Mouse (Mus musculus) embryonic facial prominence, embryonic 14.5 days (tissue): ENCODE measurements around the gene Ext2. TPM values are rescaled to one million over a fixed set of nuclear protein-coding genes. Genes with fewer than 3 reads are reported as not detected.

Experiments
- ATAC-seq: fragments of 200-750 bp; cut with Nextera tagmentation; 2 replicates; pipeline ENCODE4 v1.8.0; 2017; ENCODE audit warnings: low read depth, moderate number of reproducible peaks, moderate TSS enrichment
- DNase-seq: peaks from one replicate; pipeline ENCODE4 v3.0.0-alpha.2; 2015; ENCODE audit warnings: low spot score
- H3K27ac ChIP-seq: fragments of 300-500 bp; sonication (generic); replicated peaks from 2 replicates; pipeline ENCODE4 v1.5.1; 2014; ENCODE audit warnings: low read depth, mild to moderate bottlenecking, low read length, moderate library complexity
- H3K27me3 ChIP-seq: fragments of 300-500 bp; sonication (generic); replicated peaks from 2 replicates; pipeline ENCODE4 v1.6.1; 2014; ENCODE audit warnings: low read length; ENCODE audit not compliant: control insufficient read depth, insufficient read depth
- H3K36me3 ChIP-seq: fragments of 300-500 bp; sonication (generic); 2 replicates; pipeline ENCODE4 v1.6.1; 2014; ENCODE audit warnings: low read length, mixed read lengths; ENCODE audit not compliant: control insufficient read depth, insufficient read depth
- H3K4me1 ChIP-seq: fragments of 300-500 bp; sonication (generic); 2 replicates; pipeline ENCODE4 v1.6.1; 2014; ENCODE audit warnings: antibody characterized with exemption, low read length; ENCODE audit not compliant: control insufficient read depth, insufficient read depth
- H3K4me2 ChIP-seq: fragments of 300-500 bp; sonication (generic); 2 replicates; pipeline ENCODE4 v1.6.1; 2014; ENCODE audit warnings: low read depth, mild to moderate bottlenecking, low read length, moderate library complexity, mixed read lengths
- H3K4me3 ChIP-seq: fragments of 300-500 bp; sonication (generic); 2 replicates; pipeline ENCODE4 v1.5.1; 2014; ENCODE audit warnings: low read depth, mild to moderate bottlenecking, low read length
- H3K9ac ChIP-seq: fragments of 300-500 bp; sonication (generic); 2 replicates; pipeline ENCODE4 v1.6.1; 2014; ENCODE audit warnings: low read depth, mild to moderate bottlenecking, low read length, moderate library complexity, mixed read lengths
- H3K9me3 ChIP-seq: fragments of 300-500 bp; sonication (generic); 2 replicates; pipeline ENCODE4 v1.6.1; 2016; ENCODE audit warnings: low read length; ENCODE audit not compliant: control insufficient read depth
- WGBS: fragments of 180-500 bp; shearing (Covaris S2); extraction: QIAGEN DNeasy Blood & Tissue Kit; methylation state at CpG from one replicate; pipeline ENCODE4 v1.1.7; 2014; 5-methylcytosine and 5-hydroxymethylcytosine counted together
- polyA plus RNA-seq: library from polyadenylated mRNA; unstranded; fragments of >200 nt; fragmentation: Nextera tagmentation; extraction: Ambion mirVana; gene quantifications from 2 replicates; pipeline ENCODE4 v1.2.1, GENCODE M21; 2014

The Ext2 gene
- polyA plus RNA-seq, 1 experiment from 2014 or later = 115 TPM

DNA sequence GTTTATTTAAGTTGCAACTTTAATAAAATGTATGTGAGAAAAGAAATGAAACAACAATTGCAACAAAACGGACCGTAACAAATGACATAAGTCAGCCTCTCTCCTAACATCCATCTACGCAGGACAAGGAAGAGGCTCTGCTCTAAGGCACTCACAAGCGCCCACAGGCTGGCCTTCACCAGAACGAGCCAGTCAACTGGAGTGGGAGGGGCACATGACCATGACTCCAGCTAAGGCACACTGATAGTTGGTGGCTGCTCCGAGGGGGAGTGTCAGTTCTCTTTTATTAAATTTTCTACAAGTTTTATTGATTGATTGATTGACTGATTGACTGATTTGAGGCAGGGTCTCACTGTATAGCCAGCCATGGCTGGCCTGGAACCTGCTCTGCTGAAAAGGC lies 52.5 kb downstream of the Ext2 start:
- no peak overlapping the region for H3K9ac ChIP-seq
- 0 out of 2 replicates have a peak, but pooled peaks cover 4% of the 10 kb centered on the region for H3K9me3 ChIP-seq
- peaks cover 24% of the 10 kb centered on the region for H3K4me1 ChIP-seq
- 84% methylated on average over 6 of the region's 6 CpGs for WGBS
- no peaks in the 10 kb centered on the region for H3K27me3 ChIP-seq
- no peak overlapping the region for H3K4me2 ChIP-seq
- peaks cover 6% of the 10 kb centered on the region; the same call in 1 of the 2 replicates for H3K36me3 ChIP-seq
- H3K4me3 ChIP-seq = no peak overlapping the region
- DNase-seq (no peak), ATAC-seq (no peak)
- no peak overlapping the region for H3K27ac ChIP-seq

DNA sequence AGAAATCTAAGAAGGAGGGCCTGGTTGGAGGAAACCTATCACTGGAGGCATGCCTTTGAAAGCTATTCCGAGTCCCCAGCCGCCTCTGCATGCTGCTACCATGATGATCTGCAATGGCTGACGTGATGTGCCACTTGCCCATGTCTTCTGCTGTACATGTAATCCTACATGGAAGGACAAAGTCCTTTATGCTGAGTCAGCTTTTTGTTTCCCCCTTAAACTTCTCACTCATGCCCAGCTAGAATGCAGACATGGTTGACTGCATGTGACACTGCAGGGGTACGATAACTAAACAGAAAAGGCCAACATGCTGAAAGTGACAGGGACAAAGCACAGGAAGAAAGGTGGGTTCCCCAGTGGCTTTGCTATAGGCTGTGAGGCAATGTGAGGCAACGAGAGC lies 56.6 kb downstream of the Ext2 start:
- Histone ChIP-seq H3K4me2 (no peak overlapping the region), H3K27me3 (no peaks in the 10 kb centered on the region), H3K36me3 (peaks cover 23% of the 10 kb centered on the region), H3K27ac (no peak overlapping the region), H3K9ac (no peak overlapping the region), H3K9me3 (0 out of 2 replicates have a peak, but pooled peaks cover 4% of the 10 kb centered on the region), H3K4me1 (peaks cover 2% of the 10 kb centered on the region; the same call in 1 of the 2 replicates), H3K4me3 (no peak overlapping the region)
- DNase-seq = no peak
- no peak for ATAC-seq
- 83% methylated on average over 5 of the region's 5 CpGs for WGBS

DNA sequence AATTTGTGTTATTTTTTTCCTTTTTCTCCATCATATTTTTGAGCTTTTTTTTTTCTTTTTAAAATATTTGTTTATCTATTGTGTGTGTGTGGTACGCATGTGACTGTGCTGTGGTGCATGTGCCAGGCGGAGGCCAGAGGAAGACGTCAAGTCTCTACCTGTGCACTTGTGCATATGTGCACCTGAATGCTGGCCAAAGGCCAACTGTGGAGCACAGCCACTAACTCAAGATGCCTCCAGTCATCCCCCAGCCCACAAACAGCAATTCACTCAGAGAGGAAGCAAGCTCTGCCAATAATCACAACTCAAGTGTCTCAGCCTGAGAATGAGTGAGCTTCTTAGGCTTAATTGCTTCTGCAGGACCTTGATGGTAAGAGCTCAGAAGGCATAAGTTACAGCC lies 58.2 kb downstream of the Ext2 start:
- 0 out of 2 replicates have a peak, but pooled peaks cover 4% of the 10 kb centered on the region for H3K9me3 ChIP-seq
- no peaks in the 10 kb centered on the region for H3K4me1 ChIP-seq
- H3K27me3 ChIP-seq = no peaks in the 10 kb centered on the region
- no peak overlapping the region for H3K27ac ChIP-seq
- 86% methylated on average over 3 of the region's 3 CpGs for WGBS
- no peak overlapping the region for H3K4me3 ChIP-seq
- ATAC-seq (no peak), DNase-seq (no peak)
- H3K36me3 ChIP-seq = peaks cover 35% of the 10 kb centered on the region
- H3K4me2 ChIP-seq = no peak overlapping the region
- H3K9ac ChIP-seq = no peak overlapping the region

DNA sequence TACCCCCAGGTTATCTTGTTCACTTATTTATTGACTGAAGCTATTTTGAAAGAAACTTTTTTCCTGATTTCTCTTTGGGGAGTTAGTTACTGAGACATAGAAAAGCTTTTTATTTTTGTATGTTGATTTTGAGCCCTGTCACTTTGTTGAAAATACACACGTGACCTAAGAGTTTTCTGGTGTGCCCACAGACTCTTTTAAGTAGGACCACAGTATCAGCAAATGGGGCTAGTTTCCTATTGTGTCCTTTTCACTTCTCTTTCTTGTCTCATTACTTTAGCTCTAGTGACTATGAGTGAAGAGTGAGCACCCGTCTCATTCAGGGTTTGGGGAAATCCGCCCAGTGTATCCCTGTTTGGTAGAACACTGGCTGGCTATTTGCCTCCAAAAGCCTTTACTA lies 62.0 kb downstream of the Ext2 start:
- DNase-seq = no peak
- peaks cover 29% of the 10 kb centered on the region for H3K36me3 ChIP-seq
- H3K4me2 ChIP-seq = no peak overlapping the region
- 92% methylated on average over 3 of the region's 3 CpGs for WGBS
- H3K4me3 ChIP-seq = no peak overlapping the region
- no peaks in the 10 kb centered on the region for H3K9me3 ChIP-seq
- H3K27ac ChIP-seq = no peak overlapping the region
- no peaks in the 10 kb centered on the region for H3K4me1 ChIP-seq
- ATAC-seq = no peak
- no peak overlapping the region for H3K9ac ChIP-seq
- no peaks in the 10 kb centered on the region for H3K27me3 ChIP-seq

DNA sequence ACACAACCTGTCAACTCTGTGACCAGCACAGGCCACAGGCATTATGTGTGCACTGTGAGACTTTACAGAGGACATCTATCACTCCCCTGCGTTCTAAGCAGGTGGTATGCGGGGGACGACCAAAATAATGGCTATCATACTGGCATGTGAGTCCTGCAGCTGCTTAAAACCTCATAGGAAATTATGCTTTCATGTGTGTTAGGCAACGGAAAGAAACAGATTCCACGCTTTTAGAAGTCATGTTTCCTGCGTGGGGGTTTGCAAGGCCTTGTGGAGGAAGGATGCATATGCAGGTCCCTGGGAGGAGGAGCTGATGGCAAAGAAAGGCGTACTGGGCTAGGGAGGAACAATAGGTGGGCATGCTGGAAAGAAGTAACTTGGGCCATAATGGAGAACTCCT lies 63.2 kb downstream of the Ext2 start:
- Histone ChIP-seq H3K9ac (no peak overlapping the region), H3K9me3 (no peaks in the 10 kb centered on the region), H3K4me2 (no peak overlapping the region), H3K27ac (no peak overlapping the region), H3K27me3 (no peaks in the 10 kb centered on the region), H3K4me1 (0 out of 2 replicates have a peak, but pooled peaks cover 7% of the 10 kb centered on the region), H3K36me3 (peaks cover 29% of the 10 kb centered on the region), H3K4me3 (no peak overlapping the region)
- WGBS = 44% methylated on average over 7 of the region's 7 CpGs
- DNase-seq (no peak), ATAC-seq (no peak)

DNA sequence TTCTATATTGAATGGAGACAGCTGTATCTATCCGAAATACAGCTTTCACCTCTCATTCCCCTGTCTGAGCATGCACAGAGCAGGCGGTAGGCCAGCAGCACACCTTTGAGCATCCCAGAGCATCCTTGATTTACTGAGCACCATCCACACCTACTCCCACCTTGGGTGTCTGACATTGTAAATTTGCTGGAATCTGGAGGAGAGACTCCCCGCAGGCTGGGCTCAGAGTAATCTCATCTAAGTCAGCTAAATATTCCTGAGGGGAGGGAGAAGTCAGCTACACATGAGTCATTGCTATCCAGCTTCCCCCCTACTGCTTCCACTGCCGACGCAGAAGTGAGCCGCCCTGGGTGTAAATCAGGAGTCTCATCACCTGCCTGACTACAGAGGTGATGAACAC lies 64.1 kb downstream of the Ext2 start:
- no peaks in the 10 kb centered on the region for H3K9me3 ChIP-seq
- no peak overlapping the region for H3K4me3 ChIP-seq
- peaks cover 29% of the 10 kb centered on the region for H3K36me3 ChIP-seq
- no peaks in the 10 kb centered on the region for H3K27me3 ChIP-seq
- no peak overlapping the region for H3K4me2 ChIP-seq
- no peak overlapping the region for H3K27ac ChIP-seq
- WGBS = 65% methylated on average over 6 of the region's 6 CpGs
- DNase-seq (no peak), ATAC-seq (no peak)
- H3K4me1 ChIP-seq = 0 out of 2 replicates have a peak, but pooled peaks cover 7% of the 10 kb centered on the region
- H3K9ac ChIP-seq = no peak overlapping the region

DNA sequence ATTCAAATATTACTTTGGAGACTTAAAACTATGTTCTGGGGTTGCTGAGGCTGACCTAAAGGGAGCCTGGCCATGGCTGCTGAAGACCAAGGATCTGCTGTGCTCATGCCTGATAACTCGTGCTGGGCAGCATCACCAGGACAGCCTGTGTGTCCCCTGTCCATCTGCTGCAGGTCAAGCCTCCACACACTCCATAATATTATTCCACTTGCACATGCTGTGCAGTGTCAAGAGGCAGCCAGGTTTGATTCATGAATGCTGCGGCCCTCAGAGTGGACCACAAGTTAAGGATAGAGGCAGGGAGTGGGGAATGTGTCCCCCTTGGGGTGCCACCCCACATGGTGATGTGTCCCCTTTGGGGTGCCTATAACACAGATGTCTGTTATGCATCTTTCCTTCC lies 68.0 kb downstream of the Ext2 start:
- DNase-seq = no peak

DNA sequence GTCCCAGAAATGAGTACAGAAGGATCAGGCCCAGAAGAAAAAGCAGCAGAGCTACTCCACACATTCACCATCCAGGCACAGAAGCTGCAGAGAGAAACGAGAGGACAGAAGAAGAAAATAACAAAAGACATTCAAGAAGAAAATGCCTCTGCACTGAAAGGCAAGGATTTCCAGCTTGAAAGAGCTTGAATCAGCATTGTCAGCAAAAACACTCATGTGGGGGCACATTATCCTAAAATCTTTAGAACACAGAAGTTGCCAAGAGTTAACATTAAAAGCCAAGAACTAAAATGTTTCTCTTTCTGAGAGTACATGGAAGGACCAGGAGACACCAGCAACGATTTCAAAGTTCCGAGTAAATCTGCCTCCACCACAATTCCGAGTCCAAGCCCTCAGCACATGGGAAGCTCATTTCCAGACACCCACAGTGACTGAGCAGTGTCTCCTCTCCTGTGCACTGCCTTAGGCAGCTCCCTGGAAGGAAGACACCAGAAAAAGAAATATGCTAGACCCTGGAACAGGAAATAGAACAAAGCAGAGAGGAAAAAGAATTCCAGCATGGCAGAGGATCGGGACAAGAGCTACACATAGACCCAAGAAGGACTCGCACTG lies 69.1 kb downstream of the Ext2 start:
- no peak for ATAC-seq

More for the DNA sequence above, 68.0 kb downstream of the Ext2 start:
- Histone ChIP-seq H3K4me1 (0 out of 2 replicates have a peak, but pooled peaks cover 13% of the 10 kb centered on the region), H3K9me3 (no peaks in the 10 kb centered on the region), H3K27ac (no peak overlapping the region), H3K9ac (no peak overlapping the region), H3K4me3 (no peak overlapping the region), H3K36me3 (peaks cover under 1% of the 10 kb centered on the region; the same call in 1 of the 2 replicates), H3K27me3 (no peaks in the 10 kb centered on the region), H3K4me2 (no peak overlapping the region)
- WGBS = 88% methylated on average over 2 of the region's 2 CpGs
- no peak for ATAC-seq

DNA sequence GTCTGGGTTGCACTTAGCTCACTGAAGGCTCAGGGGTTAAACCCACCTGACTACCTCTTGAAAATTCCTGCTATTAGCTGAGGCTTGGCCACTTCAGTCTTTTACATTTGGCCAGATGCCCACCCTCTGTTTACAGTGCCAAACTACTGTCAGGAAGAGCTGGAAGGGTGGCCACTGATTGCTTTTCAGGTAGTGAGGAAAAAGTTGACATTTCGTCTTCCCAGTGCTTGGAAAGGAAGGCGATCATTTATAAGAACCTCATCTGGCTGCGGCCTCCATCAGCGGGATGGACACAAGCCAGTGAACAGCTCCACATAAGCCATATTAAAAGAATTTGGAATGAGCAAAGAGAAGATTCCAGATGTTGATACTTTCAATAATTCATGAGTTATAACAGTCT lies 72.7 kb downstream of the Ext2 start:
- 48% methylated on average over 4 of the region's 4 CpGs for WGBS
- no peak overlapping the region for H3K9ac ChIP-seq

More for the DNA sequence above, 69.1 kb downstream of the Ext2 start:
- no peak overlapping the region for H3K4me3 ChIP-seq
- no peak overlapping the region for H3K4me2 ChIP-seq
- 0 out of 2 replicates have a peak, but pooled peaks cover 13% of the 10 kb centered on the region for H3K4me1 ChIP-seq
- DNase-seq = no peak
- H3K36me3 ChIP-seq = no peaks in the 10 kb centered on the region
- 57% methylated on average over 6 of the region's 6 CpGs for WGBS
- H3K9me3 ChIP-seq = no peaks in the 10 kb centered on the region
- no peak overlapping the region for H3K9ac ChIP-seq
- H3K27me3 ChIP-seq = no peaks in the 10 kb centered on the region
- H3K27ac ChIP-seq = no peak overlapping the region

More for the DNA sequence above, 72.7 kb downstream of the Ext2 start:
- Histone ChIP-seq H3K4me1 (peaks cover 26% of the 10 kb centered on the region), H3K9me3 (no peaks in the 10 kb centered on the region), H3K4me3 (no peak overlapping the region), H3K27me3 (no peaks in the 10 kb centered on the region), H3K36me3 (no peaks in the 10 kb centered on the region), H3K4me2 (no peak overlapping the region), H3K27ac (no peak overlapping the region)
- DNase-seq = peak; percentile 80
- ATAC-seq = peak; percentile 31; the same call in 1 of the 2 replicates
